13 mouse cellular contexts compared by ENCODE assay signal in the genomic region with DNA sequence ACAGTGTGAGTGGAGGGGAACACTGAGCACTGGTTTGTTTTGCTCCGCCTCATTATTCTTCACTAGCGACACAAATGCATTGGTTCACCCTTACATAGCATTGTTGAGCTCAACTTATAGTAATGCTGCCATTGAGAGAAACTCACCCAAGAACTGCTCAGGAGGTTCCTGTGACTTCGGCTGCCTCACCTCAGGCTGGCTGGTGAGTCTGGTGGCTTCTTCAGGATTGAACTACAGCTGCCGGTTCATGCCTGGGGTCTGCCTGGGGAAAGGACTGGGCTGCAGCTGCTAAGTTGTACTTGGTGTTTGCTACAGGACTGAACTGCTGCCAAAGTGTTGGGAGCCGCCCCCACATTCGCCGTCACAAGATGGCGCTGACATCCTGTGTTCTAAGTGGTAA. TPM values are rescaled to one million over a fixed set of nuclear protein-coding genes. Genes with fewer than 3 reads are reported as not detected.
"Had no signal": no experiment of that assay in that cellular context is flagged by ENCODE, and none has a peak within 500 bp of the region (broad histone marks: within the 10 kb centered on the region; RNA-seq: fewer than 3 reads in every experiment).

No protein-coding gene starts in this region.

- DNase-seq: liver; liver, embryonic 13.5 days; liver, postnatal 0 days; lung, adult 2 months; lung, postnatal 14 days; lung, postnatal 36 days; right cerebral cortex, postnatal 14 days; thymus, postnatal 25 days had no signal

RNA-seq across cellular contexts. Expression of a gene that starts 13.3 kb away (rescaled TPM):
- polyA plus RNA-seq: liver, embryonic 11.5 days; midbrain, embryonic 11.5 days; midbrain, embryonic 13.5 days; neural tube, embryonic 12.5 days; neural tube, embryonic 14.5 days had no signal
